Mouse (Mus musculus) CH12.LX (cell line): ENCODE results near the gene Ptpn6. TPM values are rescaled to one million over a fixed set of nuclear protein-coding genes. Genes with fewer than 3 reads are reported as not detected.

ENCODE experiments used
- DNase-seq: peaks from one replicate; pipeline ENCODE4 v3.0.0-alpha.2; 2013; ENCODE audit errors: extremely low read depth
- H3K27ac ChIP-seq: 2 replicates; pipeline ENCODE4 v1.5.1; 2012; ENCODE audit warnings: low read depth, mild to moderate bottlenecking, control low read depth, moderate library complexity; ENCODE audit not compliant: insufficient read depth
- H3K27me3 ChIP-seq: replicated peaks from 2 replicates; pipeline ENCODE3; 2012; ENCODE audit warnings: inconsistent platforms
- H3K36me3 ChIP-seq, 2 experiments: replicated peaks in 1 of 2; 2 replicates each; pipeline versions ENCODE3 to v1.6.1; 2012; ENCODE audit warnings: inconsistent platforms in 1 of 2, low read length in 1 of 2, mild to moderate bottlenecking in 1 of 2, mixed read lengths in 1 of 2, moderate library complexity in 1 of 2; ENCODE audit not compliant: control insufficient read depth in 1 of 2, insufficient read depth in 1 of 2
- H3K4me1 ChIP-seq, 2 experiments: 2 replicates each; pipeline ENCODE4 v1.6.1; 2012; ENCODE audit warnings: inconsistent platforms in 1 of 2, moderate library complexity in 1 of 2; ENCODE audit not compliant: insufficient read depth in 2 of 2, control insufficient read depth in 1 of 2
- H3K4me2 ChIP-seq: 2 replicates; pipeline ENCODE4 v1.6.1; 2012; ENCODE audit warnings: low read depth, mild to moderate bottlenecking, control low read depth; ENCODE audit not compliant: poor library complexity, insufficient read depth, severe bottlenecking
- H3K4me3 ChIP-seq, 3 experiments: fragments of 150-350 bp in 1 of 3; sonication (generic) in 1 of 3; replicated peaks in 1 of 3; 2 replicates each; pipeline versions ENCODE3 to v1.5.1; 2011 to 2012; ENCODE audit warnings: low read depth in 2 of 3, low read length in 2 of 3, mild to moderate bottlenecking in 2 of 3, moderate library complexity in 2 of 3, control low read depth in 1 of 3, improper control_type of control experiment in 1 of 3, inconsistent platforms in 1 of 3, mixed read lengths in 1 of 3; ENCODE audit not compliant: poor library complexity in 1 of 3
- H3K79me2 ChIP-seq: replicated peaks from 2 replicates; pipeline ENCODE4 v1.6.1; 2012; ENCODE audit warnings: mild to moderate bottlenecking, moderate library complexity; ENCODE audit not compliant: control insufficient read depth, poor library complexity, insufficient read depth, severe bottlenecking; ENCODE audit errors: extremely low read depth
- H3K9ac ChIP-seq: 2 replicates; pipeline ENCODE4 v1.6.1; 2012; ENCODE audit warnings: low read depth, mild to moderate bottlenecking, control low read depth, moderate library complexity; ENCODE audit not compliant: insufficient read depth
- H3K9me3 ChIP-seq: replicated peaks from 2 replicates; pipeline ENCODE3; 2012; ENCODE audit warnings: low read length, inconsistent platforms, mixed read lengths
- BHLHE40 ChIP-seq: IDR thresholded peaks from 2 replicates; pipeline ENCODE4 v1.6.1; 2011; ENCODE audit warnings: mild to moderate bottlenecking, low read depth, low read length, improper control_type of control experiment
- CHD1 ChIP-seq: IDR thresholded peaks from 2 replicates; pipeline ENCODE4 v1.6.1; 2012; ENCODE audit warnings: low read depth, low read length, improper control_type of control experiment, inconsistent platforms
- CHD2 ChIP-seq: IDR thresholded peaks from 2 replicates; pipeline ENCODE4 v1.6.1; 2011; ENCODE audit warnings: low read length, improper control_type of control experiment
- CTCF ChIP-seq, 2 experiments: IDR thresholded peaks in 1 of 2; conservative IDR thresholded peaks in 1 of 2; 2 replicates each; pipeline ENCODE4 v1.5.1; 2011 to 2012; ENCODE audit warnings: low read depth in 2 of 2, low read length in 2 of 2, improper control_type of control experiment in 1 of 2, inconsistent platforms in 1 of 2, mild to moderate bottlenecking in 1 of 2, moderate library complexity in 1 of 2
- E2F4 ChIP-seq: IDR thresholded peaks from 2 replicates; pipeline ENCODE4 v1.6.1; 2011; ENCODE audit warnings: low read depth, low read length, improper control_type of control experiment; ENCODE audit not compliant: insufficient replicate concordance
- ELF1 ChIP-seq: IDR thresholded peaks from 2 replicates; pipeline ENCODE4 v1.6.1; 2014; ENCODE audit warnings: low read depth, mild to moderate bottlenecking, inconsistent platforms, low read length, improper control_type of control experiment
- EP300 ChIP-seq: IDR thresholded peaks from 2 replicates; pipeline ENCODE4 v1.6.1; 2011; ENCODE audit warnings: low read length, improper control_type of control experiment
- ETS1 ChIP-seq: conservative IDR thresholded peaks from 2 replicates; pipeline ENCODE4 v1.6.1; 2012; ENCODE audit warnings: low read depth, mild to moderate bottlenecking, inconsistent platforms, low read length, improper control_type of control experiment, moderate library complexity
- GABPA ChIP-seq: IDR thresholded peaks from 2 replicates; pipeline ENCODE4 v1.6.1; 2012; ENCODE audit warnings: low read depth, low read length, improper control_type of control experiment, inconsistent platforms; ENCODE audit not compliant: insufficient replicate concordance
- HCFC1 ChIP-seq: IDR thresholded peaks from 2 replicates; pipeline ENCODE4 v1.6.1; 2012; ENCODE audit warnings: low read depth, mild to moderate bottlenecking, inconsistent platforms, low read length, improper control_type of control experiment
- IRF4 ChIP-seq: IDR thresholded peaks from 2 replicates; pipeline ENCODE4 v1.6.1; 2014; ENCODE audit warnings: low read depth, mild to moderate bottlenecking, inconsistent platforms, low read length, improper control_type of control experiment
- JUN ChIP-seq: IDR thresholded peaks from 2 replicates; pipeline ENCODE4 v1.6.1; 2011; ENCODE audit warnings: low read depth, mild to moderate bottlenecking, low read length, improper control_type of control experiment, moderate library complexity; ENCODE audit not compliant: insufficient read depth
- JUND ChIP-seq: conservative IDR thresholded peaks from 2 replicates; pipeline ENCODE4 v1.6.1; 2011; ENCODE audit warnings: low read depth, low read length, improper control_type of control experiment
- KAT2A ChIP-seq: IDR thresholded peaks from 2 replicates; pipeline ENCODE4 v1.6.1; 2012; ENCODE audit warnings: low read length, improper control_type of control experiment, inconsistent platforms; ENCODE audit not compliant: insufficient replicate concordance
- MAX ChIP-seq: IDR thresholded peaks from 2 replicates; pipeline ENCODE4 v1.6.1; 2011; ENCODE audit warnings: low read length, improper control_type of control experiment
- MAZ ChIP-seq: IDR thresholded peaks from 2 replicates; pipeline ENCODE4 v1.6.1; 2012; ENCODE audit warnings: low read depth, mild to moderate bottlenecking, inconsistent platforms, low read length, improper control_type of control experiment, moderate library complexity
- MEF2A ChIP-seq: IDR thresholded peaks from 2 replicates; pipeline ENCODE4 v1.6.1; 2014; ENCODE audit warnings: low read depth, mild to moderate bottlenecking, inconsistent platforms, low read length, improper control_type of control experiment, borderline replicate concordance
- MXI1 ChIP-seq: IDR thresholded peaks from 2 replicates; pipeline ENCODE4 v1.6.1; 2011; ENCODE audit warnings: mild to moderate bottlenecking, low read depth, low read length, improper control_type of control experiment
- MYC ChIP-seq: IDR thresholded peaks from 2 replicates; pipeline ENCODE4 v1.6.1; 2011; ENCODE audit warnings: low read depth, mild to moderate bottlenecking, improper control_type of control experiment, low read length
- NELFE ChIP-seq: IDR thresholded peaks from 2 replicates; pipeline ENCODE4 v1.6.1; 2011; ENCODE audit warnings: low read depth, low read length, improper control_type of control experiment
- NRF1 ChIP-seq: IDR thresholded peaks from 2 replicates; pipeline ENCODE4 v1.6.1; 2014; ENCODE audit warnings: low read depth, mild to moderate bottlenecking, inconsistent platforms, low read length, improper control_type of control experiment, moderate library complexity
- PAX5 ChIP-seq: IDR thresholded peaks from 2 replicates; pipeline ENCODE4 v1.6.1; 2012; ENCODE audit warnings: low read length, inconsistent platforms, mixed read lengths
- POLR2A ChIP-seq: IDR thresholded peaks from 2 replicates; pipeline ENCODE4 v1.6.1; 2011; ENCODE audit warnings: low read depth, mild to moderate bottlenecking, improper control_type of control experiment, low read length
- POLR2AphosphoS2 ChIP-seq: IDR thresholded peaks from 2 replicates; pipeline ENCODE4 v1.6.1; 2011; ENCODE audit warnings: low read depth, low read length, improper control_type of control experiment
- RAD21 ChIP-seq: IDR thresholded peaks from 2 replicates; pipeline ENCODE4 v1.6.1; 2011; ENCODE audit warnings: low read depth, mild to moderate bottlenecking, low read length, improper control_type of control experiment, moderate library complexity
- RCOR1 ChIP-seq: conservative IDR thresholded peaks from 2 replicates; pipeline ENCODE4 v1.6.1; 2012; ENCODE audit warnings: low read depth, mild to moderate bottlenecking, inconsistent platforms, low read length, improper control_type of control experiment
- SIN3A ChIP-seq: IDR thresholded peaks from 2 replicates; pipeline ENCODE4 v1.6.1; 2012; ENCODE audit warnings: low read length, improper control_type of control experiment, inconsistent platforms
- SMC3 ChIP-seq: IDR thresholded peaks from 2 replicates; pipeline ENCODE4 v1.6.1; 2011; ENCODE audit warnings: low read depth, low read length, improper control_type of control experiment
- TBP ChIP-seq: conservative IDR thresholded peaks from 2 replicates; pipeline ENCODE4 v1.6.1; 2011; ENCODE audit warnings: low read depth, low read length, improper control_type of control experiment
- TCF12 ChIP-seq: IDR thresholded peaks from 2 replicates; pipeline ENCODE4 v1.6.1; 2014; ENCODE audit warnings: low read depth, mild to moderate bottlenecking, inconsistent platforms, low read length, improper control_type of control experiment
- UBTF ChIP-seq: IDR thresholded peaks from 2 replicates; pipeline ENCODE4 v1.6.1; 2012; ENCODE audit warnings: low read depth, mild to moderate bottlenecking, inconsistent platforms, low read length, improper control_type of control experiment, moderate library complexity
- USF1 ChIP-seq: IDR thresholded peaks from 2 replicates; pipeline ENCODE4 v1.6.1; 2014; ENCODE audit warnings: low read depth, mild to moderate bottlenecking, inconsistent platforms, low read length, improper control_type of control experiment
- USF2 ChIP-seq: conservative IDR thresholded peaks from 2 replicates; pipeline ENCODE4 v1.6.1; 2011; ENCODE audit warnings: low read depth, low read length, improper control_type of control experiment
- ZC3H11A ChIP-seq: IDR thresholded peaks from 2 replicates; pipeline ENCODE4 v1.6.1; 2012; ENCODE audit warnings: low read depth, mild to moderate bottlenecking, inconsistent platforms, low read length, improper control_type of control experiment
- ZKSCAN1 ChIP-seq: IDR thresholded peaks from 2 replicates; pipeline ENCODE4 v1.6.1; 2012; ENCODE audit warnings: low read depth, inconsistent platforms, low read length, improper control_type of control experiment, borderline replicate concordance
- ZMIZ1 ChIP-seq: IDR thresholded peaks from 2 replicates; pipeline ENCODE4 v1.6.1; 2012; ENCODE audit warnings: low read depth, mild to moderate bottlenecking, inconsistent platforms, low read length, improper control_type of control experiment
- ZNF384 ChIP-seq: IDR thresholded peaks from 2 replicates; pipeline ENCODE4 v1.6.1; 2012; ENCODE audit warnings: low read depth, low read length, improper control_type of control experiment, inconsistent platforms
- dilution Hi-C: fragments of 300-500 bp; cut with MboI; formaldehyde crosslinking; loops from 2 replicates; pipeline ENCODE4 v1.14.3; 2020; ENCODE audit warnings: low sequenced_read_pairs; ENCODE audit not compliant: extremely low pct_unique_long_range_greater_than_20kb, extremely low pct_ligation_motif_present
- in situ Hi-C: fragments of 300-500 bp; cut with MboI; formaldehyde crosslinking; loops from 3 replicates; pipeline ENCODE4 v1.14.3; 2019; ENCODE audit warnings: low sequenced_read_pairs, low pct_ligation_motif_present, low pct_unique_long_range_greater_than_20kb, mixed read lengths
- polyA plus RNA-seq: library from polyadenylated mRNA; unstranded; fragments of >175 nt; gene quantifications from 2 replicates; pipeline ENCODE4 v1.2.1, GENCODE M21; 2012; ENCODE audit warnings: low read depth; ENCODE audit not compliant: insufficient read length
- total RNA-seq, 2 experiments: library from RNA; depleted of rRNA; stranded (reverse); fragments of 300-350 nt in 1 of 2; fragments of >200 nt in 1 of 2; gene quantifications; 2 replicates each; pipeline ENCODE4 v1.2.3; 2012 to 2014

The Ptpn6 gene
- total and polyA plus RNA-seq, 3 experiments: 247 to 585 (median 300) TPM

DNA sequence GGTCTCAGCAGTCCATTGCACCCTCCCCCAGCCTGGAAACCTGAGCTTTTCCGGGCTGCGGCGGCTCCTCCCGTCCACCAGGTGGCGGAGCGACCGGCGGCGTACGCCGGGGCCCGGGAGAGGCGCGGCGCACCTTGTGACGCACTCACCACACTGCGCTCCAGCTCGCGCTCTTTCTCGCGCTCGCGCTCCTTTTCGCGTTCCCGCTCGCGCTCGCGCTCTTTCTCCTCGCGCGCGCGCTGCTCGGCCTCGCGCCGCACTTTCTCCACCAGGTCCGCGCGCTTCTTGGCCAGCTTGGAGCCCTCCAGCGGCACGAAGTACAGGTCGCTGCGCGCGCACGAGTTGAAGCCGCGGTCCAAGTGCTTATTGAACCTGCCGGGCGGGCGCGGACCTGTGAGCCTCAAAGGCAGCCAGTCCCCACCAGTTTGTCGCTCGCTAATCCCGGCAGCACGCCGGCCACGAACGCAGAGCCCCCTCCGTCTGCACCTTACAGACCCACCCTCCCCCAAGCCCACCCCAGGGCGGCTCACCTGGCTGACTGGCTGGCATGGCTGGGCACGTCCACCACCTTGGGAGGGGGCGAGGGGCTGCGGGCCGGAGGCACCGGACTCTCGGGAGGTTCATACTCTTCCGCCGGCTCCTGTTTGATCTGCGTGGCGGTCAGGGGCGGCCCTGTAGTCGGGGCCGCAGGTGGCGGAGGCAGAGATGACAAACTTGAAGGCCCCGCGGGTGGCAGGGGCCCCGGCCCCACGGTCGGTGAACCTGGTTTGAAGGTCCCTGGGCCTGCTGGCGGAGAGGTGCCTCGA, 7.2 kb upstream of the Ptpn6 start:
- Histone ChIP-seq H3K27me3 (no peaks in the 10 kb centered on the region), H3K36me3 (peaks cover 38 to 62% of the 10 kb centered on the region in 2 experiments), H3K9me3 (no peaks in the 10 kb centered on the region), H3K4me1 (peaks cover 16 to 46% of the 10 kb centered on the region in 2 experiments), H3K4me3 (peak overlapping the region; percentile 45 to 63 (median 56)), H3K27ac (peak overlapping the region; percentile 41), H3K9ac (peak overlapping the region; percentile 74), H3K4me2 (peak overlapping the region; percentile 73), H3K79me2 (0 out of 2 replicates have a peak, but pooled peaks cover 2% of the 10 kb centered on the region)
- dilution Hi-C loops (no loop called here), in situ Hi-C loops (no loop called here)
- DNase-seq: peak; percentile 93
- TF ChIP-seq ZMIZ1 (peak; percentile 92), ZKSCAN1 (0 out of 2 replicates have a peak, but pooled peaks have one; percentile 21), USF2 (no peak), EP300 (0 out of 2 replicates have a peak, but pooled peaks have one; percentile 52), ELF1 (peak; percentile 91), ETS1 (peak; percentile 62), E2F4 (peak; percentile 92; the same call in 1 of the 2 replicates), POLR2A (peak; percentile 73), ZNF384 (peak; percentile 56), JUND (peak; percentile 49; the same call in 1 of the 2 replicates), MAZ (peak; percentile 89), USF1 (peak; percentile 33; the same call in 1 of the 2 replicates), RCOR1 (peak; percentile 71), JUN (no peak; the same call in 1 of the 2 replicates), MXI1 (peak; percentile 79; the same call in 1 of the 2 replicates), SIN3A (peak; percentile 89), TCF12 (peak; percentile 93), ZC3H11A (peak; percentile 46; the same call in 1 of the 2 replicates), CHD1 (no peak), KAT2A (peak; percentile 84; the same call in 1 of the 2 replicates), HCFC1 (peak; percentile 90), MEF2A (peak; percentile 90), SMC3 (peak; percentile 79), MAX (peak; percentile 86), UBTF (no peak), BHLHE40 (no peak), TBP (no peak), MYC (peak; percentile 75; the same call in 1 of the 2 replicates), PAX5 (no peak), IRF4 (peak; percentile 86), POLR2AphosphoS2 (no peak), CTCF (conservative IDR thresholded peaks at IDR 0.05 in 1 of 2, IDR thresholded peaks at IDR 0.05 in 1 of 2; ENCODE audit: low read depth in 2 of 2, low read length in 2 of 2) (peak in 1 of 2 experiments; percentile 87; a peak in 2 of 4 replicates), GABPA (peak; percentile 78; the same call in 1 of the 2 replicates), NELFE (peak; percentile 82), RAD21 (peak; percentile 38), NRF1 (peak; percentile 68), CHD2 (peak; percentile 97)
